Mouse (Mus musculus): Measurements from ENCODE around the gene Ebf1.

The Ebf1 gene

DNA sequence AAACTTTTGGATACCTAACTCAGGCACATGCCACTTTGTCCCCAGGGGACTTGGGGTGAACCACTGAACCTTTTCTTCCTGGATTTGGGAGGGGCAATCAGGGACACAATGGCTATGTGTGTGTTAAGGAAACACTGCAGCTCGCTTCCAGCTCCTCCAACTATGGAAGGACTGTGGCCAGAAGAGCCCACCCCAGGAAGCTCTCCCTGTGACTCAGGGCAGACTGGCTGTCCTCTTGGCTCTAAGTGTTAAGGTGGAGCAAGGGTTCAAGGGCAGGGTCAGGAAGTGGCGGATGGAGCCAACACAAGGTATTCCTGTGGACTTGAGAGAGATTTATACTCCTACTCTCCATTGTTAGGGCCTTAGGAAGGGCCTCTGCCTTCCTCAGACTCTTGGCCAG lies 358.0 kb downstream of the Ebf1 start:
- DNase-seq, result no peak

DNA sequence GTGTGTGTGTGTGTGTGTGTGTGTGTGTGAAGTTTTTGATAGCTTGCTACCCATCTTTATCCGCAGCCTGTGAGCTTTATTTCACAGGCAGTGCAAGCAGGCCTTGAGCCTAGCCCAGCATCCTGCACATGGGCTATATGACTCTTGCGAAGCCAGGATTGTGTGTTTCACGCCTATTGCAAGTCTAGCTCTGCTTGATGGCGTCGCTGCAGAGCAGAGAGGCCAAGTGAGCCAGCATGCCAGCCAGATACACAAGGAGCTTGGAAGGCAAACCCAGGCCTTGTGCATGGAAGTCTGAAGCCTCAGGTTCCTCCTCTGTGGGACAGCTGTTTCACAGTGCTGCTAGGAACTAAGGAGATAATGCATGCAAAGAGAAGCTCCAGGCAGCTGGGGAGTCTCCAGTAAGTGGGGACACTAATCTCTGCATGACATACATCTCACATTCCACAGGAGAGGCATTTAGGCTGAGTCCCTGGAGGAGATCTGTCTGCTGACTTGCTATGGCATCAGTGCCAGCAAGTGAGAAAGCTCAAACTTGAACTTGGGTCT lies 359.2 kb downstream of the Ebf1 start:
- DNase-seq, result no peak

DNA sequence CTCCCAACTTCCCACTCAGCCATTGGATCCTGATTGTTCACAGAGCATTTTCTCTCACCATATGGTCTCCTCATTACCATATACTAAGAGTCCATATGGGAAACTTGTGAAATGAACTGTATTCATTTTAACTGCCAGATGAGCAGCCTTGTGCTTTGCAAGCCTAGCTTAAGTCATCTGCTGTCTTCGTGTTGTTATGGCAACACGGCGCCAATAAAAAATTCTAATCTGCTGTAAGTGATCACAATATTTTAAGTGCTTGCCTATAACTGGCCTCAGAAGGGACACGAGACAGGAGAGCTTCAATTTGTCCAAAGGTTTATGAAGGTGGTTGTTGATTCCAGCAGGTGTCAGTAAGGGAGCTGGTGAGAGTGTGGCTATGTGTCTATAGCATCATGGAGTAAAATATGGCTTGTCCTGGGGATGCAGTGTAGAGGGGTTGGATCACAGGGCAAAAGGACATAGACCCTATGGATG lies 360.8 kb downstream of the Ebf1 start:
- no peak for DNase-seq

DNA sequence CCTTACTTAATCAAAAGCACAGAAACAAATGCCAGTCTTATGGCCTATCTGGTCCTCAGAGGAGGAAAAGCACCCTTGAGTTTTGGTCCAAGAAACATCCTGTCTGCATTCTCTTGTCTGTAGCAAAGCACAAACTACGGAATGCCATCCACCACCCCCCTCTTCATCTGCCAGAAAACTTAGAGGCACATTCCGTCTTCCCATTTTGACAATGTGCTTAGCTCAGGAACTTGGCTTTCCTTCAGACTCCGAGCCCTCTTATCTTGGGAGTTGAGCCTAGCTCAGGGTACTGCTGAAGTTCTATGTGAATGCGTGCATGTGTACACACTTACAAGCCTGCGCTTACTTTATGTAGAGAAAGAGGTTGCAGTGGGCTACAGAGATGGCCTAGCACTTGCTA lies 362.3 kb downstream of the Ebf1 start:
- no peak for DNase-seq

DNA sequence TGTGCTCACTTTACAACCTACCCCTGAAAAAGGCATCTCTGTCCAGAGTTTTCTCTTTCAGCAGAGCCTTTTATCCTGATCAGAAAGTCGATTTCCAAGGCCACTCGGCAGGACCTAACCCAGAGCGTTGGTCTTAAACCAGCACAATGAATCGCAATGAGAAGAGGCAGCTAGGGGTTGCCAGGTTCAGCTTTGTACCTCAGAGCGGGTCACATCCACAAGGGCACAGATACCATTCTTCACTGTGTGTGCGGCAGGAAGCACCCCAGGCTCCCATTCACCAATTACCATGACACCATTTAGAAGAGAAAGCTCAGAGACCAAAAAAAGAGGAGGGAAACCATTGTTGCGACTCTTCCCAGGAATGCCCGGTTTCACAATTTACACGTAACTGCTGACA lies 365.1 kb downstream of the Ebf1 start:
- no peak for DNase-seq

DNA sequence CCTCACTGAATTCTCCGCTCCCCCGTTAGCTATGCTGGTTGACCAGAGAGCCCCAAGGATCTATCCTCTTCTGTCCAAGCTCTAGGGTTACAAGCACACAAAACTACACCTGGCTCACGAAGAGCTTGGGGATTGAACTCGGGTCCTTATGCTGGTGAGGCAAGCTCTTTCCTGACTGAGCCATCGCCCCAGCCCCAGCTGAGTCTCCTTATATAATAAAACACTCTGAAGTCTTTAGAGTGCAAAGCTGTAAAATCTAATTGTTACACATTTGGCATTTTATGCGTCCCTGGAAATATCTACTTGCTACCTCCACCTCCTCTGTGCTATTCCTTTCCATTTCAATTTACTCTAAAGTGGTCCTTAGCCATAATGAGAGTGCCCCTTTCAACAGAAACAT lies 366.8 kb downstream of the Ebf1 start:
- no peak for DNase-seq

DNA sequence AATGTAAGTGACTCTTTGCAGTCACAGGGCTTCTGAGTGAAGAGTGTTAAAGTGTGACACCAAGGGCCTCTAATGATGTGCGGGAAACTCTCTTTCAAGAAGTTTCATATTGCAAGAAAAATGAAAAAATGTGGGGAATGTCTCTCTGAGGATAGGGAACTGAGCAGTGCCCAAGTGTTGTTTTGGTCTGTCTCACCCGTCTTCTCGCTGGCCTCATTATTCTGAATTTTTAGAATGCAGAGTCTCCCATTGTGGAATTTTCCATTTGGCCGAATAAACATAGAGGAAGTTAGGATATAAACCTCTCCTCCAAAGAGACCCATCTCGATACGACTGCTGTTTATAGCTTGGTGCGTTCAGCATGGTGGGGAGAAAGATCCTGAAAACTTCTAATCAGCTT lies 367.3 kb downstream of the Ebf1 start:
- no peak for DNase-seq

DNA sequence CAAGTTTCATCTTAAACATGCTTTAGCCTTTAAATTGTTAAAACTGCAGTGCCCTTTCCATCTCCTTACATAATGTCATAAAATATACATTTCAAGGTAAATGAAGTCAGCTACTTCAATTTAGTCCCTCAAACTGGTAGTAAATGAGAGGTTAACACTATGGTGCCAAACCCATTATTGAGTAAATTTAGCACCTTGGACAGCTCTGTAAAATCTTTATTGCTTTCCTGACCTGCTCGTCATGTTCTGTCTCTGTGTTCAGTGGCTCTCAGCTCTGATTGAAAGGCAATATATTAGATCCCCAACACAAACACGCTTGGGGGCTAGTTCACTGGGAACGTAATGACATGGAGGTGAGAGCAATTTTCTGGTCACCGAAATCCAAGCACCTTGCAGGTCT lies 370.7 kb downstream of the Ebf1 start:
- no peak for DNase-seq

DNA sequence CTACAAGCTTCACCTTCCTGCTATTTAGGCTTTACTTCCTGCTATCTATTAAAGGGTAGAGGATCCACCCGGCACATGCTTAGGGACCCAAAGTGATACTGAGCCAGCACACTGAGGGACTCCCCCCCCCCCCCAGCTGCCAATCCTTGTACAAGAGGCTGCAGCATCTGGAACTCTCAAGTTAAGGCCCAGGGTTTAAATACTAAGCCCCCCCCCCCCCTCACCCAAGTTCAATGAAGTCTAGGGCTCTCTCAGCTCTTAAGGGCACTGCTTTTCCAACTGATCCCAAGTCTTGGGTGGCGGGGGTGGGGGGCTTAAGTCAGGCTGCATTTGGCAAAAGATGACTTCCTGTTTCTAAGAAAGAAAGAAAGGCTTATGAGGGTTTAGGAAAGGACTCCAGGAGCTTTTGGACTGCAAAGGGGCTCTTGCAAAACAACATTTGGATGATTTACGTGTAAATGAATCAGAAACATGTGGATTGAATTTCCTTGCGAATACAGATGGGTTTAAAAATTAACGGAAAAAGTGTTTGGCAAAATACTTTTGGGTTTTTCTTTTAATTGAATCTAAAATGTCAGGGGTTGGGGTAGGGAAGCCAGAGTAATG lies 385.7 kb downstream of the Ebf1 start:
- DNase-seq, result no peak

DNA sequence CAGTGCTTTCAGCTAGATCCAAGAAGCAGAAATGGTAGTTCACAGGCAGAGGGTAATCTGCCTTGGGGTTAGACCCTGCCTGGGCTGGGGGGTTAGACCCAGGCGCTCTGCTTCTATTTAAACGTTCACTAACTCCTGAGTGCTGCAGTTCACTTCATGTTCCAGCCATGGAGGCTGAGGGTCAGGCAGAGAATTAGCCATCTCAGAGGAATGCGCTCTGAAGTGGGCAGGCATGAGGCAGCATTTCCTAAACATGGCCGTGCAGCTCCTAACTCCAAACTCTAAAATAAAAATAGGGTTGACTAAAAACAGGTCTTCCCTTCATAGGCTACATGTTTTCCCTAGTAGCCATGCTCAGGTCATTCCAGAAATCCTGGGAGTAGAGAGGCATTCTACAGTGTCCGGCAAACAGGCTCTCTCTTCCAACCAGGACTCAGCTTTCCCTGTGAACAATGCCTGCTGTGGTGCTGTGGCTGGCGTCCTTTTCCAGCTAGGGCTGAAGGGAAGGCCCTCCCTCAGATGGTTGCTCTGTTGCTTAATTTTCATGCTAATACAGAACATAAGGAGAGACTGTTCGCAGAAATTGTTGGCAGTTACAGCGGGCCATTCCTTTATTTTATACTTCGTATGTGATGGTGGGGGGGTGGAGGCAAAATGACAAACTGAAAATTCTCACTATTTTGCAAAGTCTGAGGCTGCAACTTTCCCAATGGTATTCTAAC lies 386.8 kb downstream of the Ebf1 start:
- DNase-seq, result no peak

DNA sequence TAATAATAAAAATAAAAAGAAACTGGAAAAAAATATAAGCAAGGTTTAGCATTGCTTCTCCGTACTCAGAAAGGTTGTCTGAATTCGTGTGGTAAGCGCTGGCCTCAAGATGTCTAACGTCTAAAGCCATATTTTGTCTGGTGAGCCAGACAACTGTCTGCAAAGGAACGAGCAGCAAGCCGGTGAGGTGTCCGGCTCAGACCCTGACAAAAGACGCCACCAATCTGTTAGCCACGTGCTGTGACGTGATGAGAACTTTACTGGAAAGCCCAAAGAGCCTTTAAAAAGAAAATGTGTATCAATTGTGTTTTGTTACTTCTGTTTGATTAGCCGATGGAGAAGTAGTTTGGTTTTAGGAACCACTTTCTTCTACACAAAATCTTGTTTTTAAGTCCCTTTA lies 390.2 kb downstream of the Ebf1 start:
- DNase-seq, result no peak

DNA sequence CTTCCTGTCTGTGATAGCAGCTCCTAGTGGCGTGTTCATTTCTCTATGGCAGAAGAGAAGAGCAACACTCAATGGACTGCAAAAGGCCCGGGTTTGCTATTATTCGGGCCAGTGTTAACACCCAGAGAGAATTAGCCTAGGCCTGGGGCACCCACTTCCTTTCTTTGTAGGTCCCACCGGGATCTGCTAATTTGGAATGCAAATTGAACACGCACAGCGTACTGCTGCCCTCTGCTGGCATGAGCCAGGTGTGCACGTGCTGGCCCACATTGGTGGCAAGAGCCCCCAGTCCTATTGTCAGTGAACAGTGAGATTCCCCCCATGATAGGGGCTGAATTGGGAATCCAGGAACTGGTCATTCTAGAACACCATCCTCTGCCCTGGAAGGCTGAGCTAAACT lies 391.0 kb downstream of the Ebf1 start:
- peak; percentile 41 to 43 for DNase-seq

DNA sequence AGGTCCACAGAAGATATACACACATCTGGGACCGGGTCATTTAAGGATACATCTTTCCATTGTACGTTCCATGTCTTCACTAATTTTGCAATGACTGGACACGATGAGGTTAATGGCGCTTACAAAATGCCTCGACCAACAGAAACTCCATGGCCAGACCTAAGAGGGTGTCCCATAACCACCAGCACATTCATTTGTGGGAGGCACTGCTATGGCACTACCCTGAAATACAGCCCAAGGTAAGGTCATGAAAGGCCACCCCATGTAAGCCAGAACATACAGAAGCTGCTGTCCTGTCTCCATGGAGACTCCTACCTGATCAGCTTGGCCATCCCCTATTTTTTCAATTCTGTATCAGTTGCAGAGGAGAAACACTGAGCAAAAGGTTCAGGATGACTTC lies 391.6 kb downstream of the Ebf1 start:
- DNase-seq, result no peak

DNA sequence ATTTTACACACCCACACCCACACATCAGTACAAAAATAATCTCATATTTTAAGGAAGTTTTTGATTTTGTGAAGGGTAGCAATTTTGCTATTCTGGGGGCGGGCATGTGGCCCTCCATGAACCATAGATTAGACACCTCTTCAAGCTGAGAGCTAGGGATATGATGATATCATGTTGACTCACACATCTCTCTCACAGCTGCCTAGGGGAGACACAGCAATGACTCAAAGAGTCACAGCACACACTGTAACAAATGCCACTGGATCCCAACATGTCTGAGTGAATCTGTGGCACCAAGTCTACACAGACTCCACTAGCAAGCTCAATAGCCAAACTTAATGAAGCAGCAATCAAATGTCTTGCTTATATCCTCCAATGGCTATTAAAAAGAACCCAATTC lies 395.0 kb downstream of the Ebf1 start:
- no peak for DNase-seq

DNA sequence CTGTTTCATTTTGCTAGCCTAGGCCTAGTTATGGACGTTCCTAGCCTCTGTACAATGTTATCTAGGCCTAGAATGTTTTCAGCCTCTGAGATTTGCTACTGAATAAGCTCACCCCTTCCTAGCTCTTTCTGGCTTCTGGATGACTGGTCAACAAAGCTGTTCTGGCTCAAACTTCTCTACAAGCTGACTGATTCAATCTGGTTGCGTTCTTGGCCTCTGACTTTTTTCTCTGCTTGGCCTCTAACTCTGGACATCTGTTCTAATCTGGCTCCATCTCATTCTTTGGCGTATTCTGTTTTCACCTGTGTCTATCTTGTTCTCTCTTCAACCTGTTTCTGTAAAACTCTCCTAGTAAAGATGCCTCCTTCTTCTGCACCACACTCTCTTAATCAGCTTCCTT lies 400.4 kb downstream of the Ebf1 start:
- no peak for DNase-seq

DNA sequence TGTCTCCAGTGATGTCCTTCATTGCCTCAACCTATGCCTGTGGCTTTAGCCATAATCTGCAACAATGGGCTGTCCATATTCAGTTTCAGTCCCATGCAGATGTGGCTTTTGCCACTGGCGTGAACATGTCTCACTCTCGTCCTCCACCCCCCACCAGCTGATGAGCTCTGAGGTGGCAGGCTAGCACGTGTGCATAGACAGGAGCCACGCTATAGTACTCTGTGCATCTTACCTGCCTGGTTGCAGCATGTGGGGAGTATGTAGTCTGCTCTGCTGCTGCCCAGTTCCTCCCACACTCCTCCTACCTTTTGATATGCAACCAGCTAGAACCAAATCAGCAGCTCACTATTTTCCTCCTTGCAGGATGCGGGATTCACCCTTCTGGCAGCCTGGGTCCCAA lies 408.9 kb downstream of the Ebf1 start:
- DNase-seq, result no peak

DNA sequence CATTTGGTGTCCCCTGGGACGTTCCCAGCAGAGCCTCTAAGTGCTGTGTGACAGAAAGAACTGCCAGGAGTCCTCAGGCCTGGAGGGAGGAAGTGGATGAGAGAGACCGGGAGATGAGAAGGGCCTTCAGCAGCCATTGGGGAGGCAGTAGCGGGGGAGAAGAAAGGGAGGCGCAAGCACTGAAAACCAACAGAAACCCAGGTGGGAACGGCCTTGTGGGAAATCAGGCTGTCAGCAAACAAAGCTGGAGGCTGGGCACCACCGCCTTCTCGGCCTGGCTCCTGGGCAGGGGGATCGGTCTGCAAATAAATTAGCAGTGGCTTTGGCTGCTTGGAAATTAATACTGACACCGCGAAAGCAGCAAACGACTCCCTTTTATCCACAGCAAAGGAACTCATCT lies 409.6 kb downstream of the Ebf1 start:
- DNase-seq, result no peak

DNA sequence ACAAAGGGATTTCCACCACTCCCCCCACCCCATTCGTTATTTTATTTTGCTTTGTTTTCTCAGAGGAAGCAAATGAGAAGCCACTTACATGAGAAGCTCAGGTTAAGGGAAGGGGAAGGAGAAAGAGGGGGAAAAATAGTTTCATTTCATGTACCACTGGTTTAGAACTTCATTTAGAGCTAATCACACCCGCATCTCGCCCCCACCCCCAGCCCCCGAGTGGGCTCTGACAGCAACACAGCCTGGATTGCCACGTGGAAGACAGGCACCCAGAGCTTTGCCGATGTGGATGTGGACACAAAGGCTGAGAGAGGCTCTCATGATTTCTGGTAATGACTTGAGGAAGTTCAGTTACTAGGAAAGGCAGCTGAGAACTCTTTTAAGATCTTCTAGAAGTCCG lies 410.0 kb downstream of the Ebf1 start:
- DNase-seq, result no peak

DNA sequence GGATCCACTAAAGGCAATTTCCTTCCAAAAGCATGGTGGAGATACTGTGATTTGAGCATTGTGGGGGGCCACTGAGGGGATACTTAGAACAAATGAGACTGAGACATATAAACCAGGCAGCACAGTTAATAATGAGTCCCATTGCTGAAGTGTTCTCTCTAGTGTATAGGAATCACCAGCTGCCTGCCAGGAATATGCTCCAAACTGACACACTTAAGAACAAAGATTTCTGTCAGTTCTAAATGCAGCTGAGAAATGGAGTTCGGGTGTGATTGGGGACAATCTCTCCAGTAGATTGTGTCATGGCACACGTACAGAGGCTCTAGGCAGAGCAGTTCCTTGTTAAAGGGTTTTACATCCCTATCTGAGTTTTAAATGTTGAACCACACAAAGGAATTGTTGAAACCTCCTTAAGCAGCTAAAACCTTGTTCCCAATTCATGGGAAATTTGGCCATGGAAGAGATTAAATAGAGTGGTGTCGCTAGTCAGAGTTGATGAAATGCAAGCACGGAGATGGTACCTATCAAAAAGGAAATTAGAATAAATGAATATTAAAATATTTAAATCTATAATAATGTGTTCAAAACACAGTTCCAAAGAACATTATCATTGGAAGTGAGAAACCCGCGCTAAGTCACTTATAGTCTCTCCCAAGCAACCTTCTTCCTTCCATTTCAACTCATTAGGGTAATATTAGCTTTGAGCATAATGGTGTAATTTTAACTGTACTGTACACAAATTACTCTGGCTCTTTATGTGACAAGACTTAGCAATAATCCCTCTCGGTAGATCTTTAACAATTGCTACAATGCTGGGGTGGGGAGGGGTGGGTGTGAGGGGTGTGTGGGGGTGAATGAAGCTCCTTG lies 438.9 kb downstream of the Ebf1 start:
- DNase-seq, result no peak
